Mouse (Mus musculus): ENCODE results near the gene Dab1. TPM values are rescaled to one million over a fixed set of nuclear protein-coding genes. Genes with fewer than 3 reads are reported as not detected.

Gene Dab1
- 46.2 TPM for polyA plus RNA-seq (2015; fragmentation: Illumina TruSeq; extraction: RNeasy Lipid Tissue Mini Kit (QIAGEN cat#74804); ENCODE audit: low read depth, low replicate concordance)

DNA sequence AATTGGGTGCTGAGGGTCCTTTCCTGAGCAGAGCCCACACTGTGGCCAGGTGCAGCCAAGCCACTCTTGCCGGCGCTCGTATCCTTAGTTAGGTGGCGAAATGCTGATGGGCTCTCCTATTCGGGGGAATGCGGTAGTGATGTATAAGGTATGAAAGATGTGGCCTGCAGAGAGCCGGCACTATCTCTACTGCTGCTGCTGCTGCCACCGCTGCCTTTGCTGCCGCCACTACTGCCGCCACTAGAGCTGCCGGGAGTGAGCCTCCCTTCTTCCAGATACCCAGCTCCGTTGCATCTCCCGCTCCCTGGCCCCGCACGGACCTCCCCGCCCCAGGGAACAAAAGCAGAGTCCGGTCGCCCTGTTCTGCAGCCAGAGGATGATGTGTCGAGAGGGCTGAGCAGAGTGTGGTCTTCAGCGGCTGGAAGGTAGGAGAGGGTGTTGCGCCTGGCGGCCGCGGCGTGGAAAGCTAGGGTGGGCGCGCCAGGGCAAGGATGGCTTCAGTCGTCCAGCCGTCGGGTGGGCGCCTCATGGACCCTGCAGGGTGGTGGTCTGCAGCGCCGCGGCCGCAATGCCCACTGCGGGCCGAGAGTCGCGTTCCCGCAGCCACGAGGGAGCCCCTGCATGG, at the start of gene Dab1:
Gene Dab1, plus strand, starts transcription at position 39 of the 625 bp plus-strand sequence.

GRCm38 (mm10) chr4:104766065-104766464, 1146.9 kb downstream of the Dab1 start, which contains the start of gene C8b:
C8b (plus strand) TSS chr4:104766317.

